Mouse (Mus musculus) adrenal gland, adult 10 weeks (tissue): ENCODE data around the gene Hoxc8. TPM values are rescaled to one million over a fixed set of nuclear protein-coding genes. Genes with fewer than 3 reads are reported as not detected.

Experiments
- polyA plus RNA-seq: library from polyadenylated mRNA; stranded (reverse); fragments of 350-450 nt; fragmentation: Illumina TruSeq; extraction: RNeasy Lipid Tissue Mini Kit (QIAGEN cat#74804); gene quantifications from one replicate; pipeline ENCODE4 v1.2.3, GENCODE M21; 2014; ENCODE audit warnings: low read depth, low replicate concordance

Gene Hoxc8
- 65.7 TPM for polyA plus RNA-seq

GRCm38 (mm10) chr15:102990461-102991397 is at the start of gene Hoxc8:
TSS of gene Hoxc8 (plus strand) at chr15:102990607.

GRCm38 (mm10) chr15:102954192-102955006 is 36.0 kb upstream of the Hoxc8 start, which contains the start of gene Hoxc11:
TSS of gene Hoxc11 (plus strand) at chr15:102954427.

GRCm38 (mm10) chr15:102966776-102967311 is 23.6 kb upstream of the Hoxc8 start, which contains the start of gene Hoxc10:
TSS of gene Hoxc10 (plus strand) at chr15:102966796.

GRCm38 (mm10) chr15:102967312-102967510 is 23.2 kb upstream of the Hoxc8 start, which contains the start of gene Hoxc5:
TSS of gene Hoxc5 (plus strand) at chr15:102967443.

GRCm38 (mm10) chr15:102976171-102976570 is 14.2 kb upstream of the Hoxc8 start, which contains the start of gene Hoxc9:
TSS of gene Hoxc9 (plus strand) at chr15:102976439.

GRCm38 (mm10) chr15:102997939-102998355 is 7.5 kb downstream of the Hoxc8 start, which contains the start of gene Hoxc6:
TSS of gene Hoxc6 (plus strand) at chr15:102998257.

GRCm38 (mm10) chr15:103018636-103019035 is 28.2 kb downstream of the Hoxc8 start, which contains the start of gene Hoxc4:
TSS of gene Hoxc4 (plus strand) at chr15:103018934.

Other genes with a start within 250 kb of the Hoxc8 start
- gene Hoxc13, start 69.5 kb upstream of the Hoxc8 start, polyA plus RNA-seq, result not detected
- not detected for gene Hoxc12, start 53.9 kb upstream of the Hoxc8 start, polyA plus RNA-seq
- not detected for gene Hoxc11, start 36.2 kb upstream of the Hoxc8 start, polyA plus RNA-seq
- 1.6 TPM for gene Hoxc10, start 23.8 kb upstream of the Hoxc8 start, polyA plus RNA-seq
- 3.3 TPM for gene Hoxc5, start 23.2 kb upstream of the Hoxc8 start, polyA plus RNA-seq
- gene Hoxc9, start 14.2 kb upstream of the Hoxc8 start, polyA plus RNA-seq, result 0.58 TPM
- gene Hoxc6, start 7.7 kb downstream of the Hoxc8 start, polyA plus RNA-seq, result 48.2 TPM
- gene Hoxc4, start 28.3 kb downstream of the Hoxc8 start, polyA plus RNA-seq, result 12.9 TPM
- 10.0 TPM for gene Smug1, start 176.5 kb downstream of the Hoxc8 start, polyA plus RNA-seq
- gene Cbx5, start 249.2 kb downstream of the Hoxc8 start, polyA plus RNA-seq, result 121 TPM
- 348 TPM for gene Hnrnpa1, start 249.8 kb downstream of the Hoxc8 start, polyA plus RNA-seq